Mouse (Mus musculus): ENCODE data around the gene Frmpd1. TPM values are rescaled to one million over a fixed set of nuclear protein-coding genes. Genes with fewer than 3 reads are reported as not detected.
A peak's percentile ranks its signal among the peaks of the same experiment; 100 is the strongest.

Frmpd1 gene
- total RNA-seq, 2 experiments from 2014 or later = 20.7 to 24.3 TPM

DNA sequence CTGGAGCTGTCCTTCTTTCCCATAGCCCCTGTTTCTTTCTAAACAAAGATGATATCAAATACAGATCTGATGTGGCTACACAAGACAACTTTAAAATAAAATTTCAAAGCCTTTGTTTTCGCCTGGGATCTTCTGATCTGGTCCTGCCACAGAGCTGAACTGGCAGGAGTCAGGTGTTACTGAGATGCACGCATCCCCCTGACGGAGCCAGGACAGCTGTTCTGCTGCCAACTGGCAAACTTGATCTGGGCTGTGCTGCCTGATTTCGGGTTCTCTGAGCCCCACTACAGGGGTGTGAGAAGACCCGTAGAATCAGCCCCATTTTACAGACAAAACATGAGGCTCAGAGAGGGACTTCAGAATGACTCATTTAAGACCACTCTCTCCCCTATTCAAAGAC lies 45.6 kb downstream of the Frmpd1 start:
- DNase-seq (ENCODE audit: low spot score in 2 of 2) = no peak

DNA sequence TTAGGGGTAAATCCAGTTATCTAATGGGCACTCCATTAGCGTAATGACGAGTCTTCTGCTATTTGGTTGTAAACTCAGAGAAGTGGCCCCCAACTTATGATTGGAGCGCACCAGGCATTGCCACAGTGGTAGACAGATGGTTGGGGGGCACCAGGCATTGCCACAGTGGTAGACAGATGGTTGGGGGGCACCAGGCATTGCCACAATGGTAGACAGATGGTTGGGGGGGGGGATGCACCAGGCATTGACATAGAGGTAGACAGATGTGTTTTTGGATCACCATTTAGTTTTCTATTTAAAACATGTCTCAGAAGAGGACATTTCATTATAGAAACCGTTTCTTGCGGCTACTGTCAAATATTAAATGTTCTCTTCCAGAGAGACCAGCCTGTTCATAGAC lies 53.6 kb downstream of the Frmpd1 start:
- peak in 1 of 2 experiments; percentile 43 for DNase-seq (ENCODE audit: low spot score in 2 of 2)

DNA sequence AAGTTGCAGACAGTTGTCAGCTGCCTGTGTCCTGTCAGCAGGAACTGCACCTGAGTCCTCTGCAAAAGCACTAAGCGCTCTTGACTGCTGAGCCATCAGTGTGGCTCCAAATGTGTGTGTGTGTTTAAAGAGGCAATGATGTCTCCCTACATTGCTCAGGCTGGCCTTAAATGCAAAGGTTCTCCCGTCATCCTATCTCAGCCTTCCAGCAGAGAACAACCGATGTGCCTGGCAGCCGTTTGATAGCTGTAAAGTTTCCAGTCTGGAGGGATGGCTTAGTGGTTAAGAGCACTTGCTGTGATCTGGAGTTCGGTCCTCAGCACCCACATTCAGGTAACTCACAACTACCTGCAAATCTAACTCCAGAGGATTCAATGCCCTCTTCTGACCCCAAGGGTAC lies 56.7 kb downstream of the Frmpd1 start:
- DNase-seq (ENCODE audit: low spot score in 2 of 2) = no peak

DNA sequence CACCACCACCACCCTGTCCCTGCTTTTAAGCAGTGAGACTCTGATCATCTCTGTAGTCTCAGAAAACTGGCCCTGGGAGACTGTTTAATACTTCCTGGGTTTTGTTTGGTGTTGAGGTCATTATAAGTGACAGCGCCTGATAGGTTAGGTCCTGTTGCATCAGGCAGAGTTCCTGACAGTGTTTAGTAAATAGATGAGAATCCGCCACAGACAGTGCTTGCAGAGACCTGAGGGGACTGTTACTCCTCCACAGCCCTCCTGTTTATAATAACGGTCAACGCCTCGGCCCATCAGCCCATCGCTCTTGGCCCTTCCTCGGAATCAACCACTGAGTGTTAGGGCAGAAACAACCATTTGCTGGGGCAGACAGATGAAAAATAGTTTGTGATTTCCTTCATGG lies 57.5 kb downstream of the Frmpd1 start:
- no peak for DNase-seq (ENCODE audit: low spot score in 2 of 2)

DNA sequence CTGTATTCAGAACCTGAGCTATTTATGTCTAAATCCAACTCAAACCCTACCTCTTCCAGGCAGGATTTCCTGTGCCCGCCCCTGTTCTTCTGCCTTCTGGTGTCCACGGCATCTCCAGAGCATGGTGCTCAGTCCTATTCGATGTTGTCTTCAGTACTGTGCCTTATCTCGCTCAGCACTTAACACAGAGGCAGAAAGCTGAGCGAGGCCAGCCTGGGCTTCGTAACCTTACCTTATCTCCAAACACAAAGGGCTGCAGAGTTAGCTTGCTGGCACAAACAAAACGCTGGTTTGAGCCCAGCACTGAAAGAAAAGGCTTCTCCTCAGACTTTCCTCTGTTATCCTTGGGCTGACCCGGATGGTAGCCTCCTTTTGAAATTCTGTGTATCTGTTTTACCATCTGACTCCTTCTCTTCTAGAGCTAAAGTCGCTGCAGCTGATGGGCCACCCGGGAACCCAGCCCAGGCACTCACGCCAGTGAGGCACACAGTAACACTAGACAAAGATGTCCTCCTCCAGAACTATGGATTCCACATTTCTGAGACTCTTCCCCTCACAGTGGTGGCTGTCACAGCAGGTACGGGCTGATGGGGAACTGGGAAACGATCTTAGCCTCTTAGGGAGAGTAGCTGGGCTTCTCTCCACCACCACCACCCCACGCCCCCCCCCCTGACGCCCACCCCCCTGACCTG lies 58.7 kb downstream of the Frmpd1 start:
- no peak for DNase-seq (ENCODE audit: low spot score in 2 of 2)

DNA sequence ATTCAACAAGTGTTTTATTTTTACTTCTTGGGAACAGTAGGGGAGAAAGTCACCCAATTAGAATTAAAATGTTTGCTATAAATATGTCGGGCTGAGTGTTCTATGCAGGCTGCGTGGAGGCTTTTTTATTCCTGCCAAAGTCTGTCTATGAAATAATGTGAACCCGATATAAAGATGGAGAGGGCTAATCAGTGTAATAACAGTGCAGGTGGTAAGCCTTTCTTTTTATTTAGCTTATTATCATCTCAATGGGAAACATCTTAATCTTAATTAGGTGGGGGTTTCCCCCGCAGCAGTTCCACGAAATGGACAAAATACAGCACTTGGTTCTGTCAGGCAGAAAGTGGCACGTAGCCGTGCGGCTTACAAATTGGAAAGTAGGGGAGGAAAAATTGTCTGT lies 66.6 kb downstream of the Frmpd1 start:
- DNase-seq (ENCODE audit: low spot score in 2 of 2) = no peak

DNA sequence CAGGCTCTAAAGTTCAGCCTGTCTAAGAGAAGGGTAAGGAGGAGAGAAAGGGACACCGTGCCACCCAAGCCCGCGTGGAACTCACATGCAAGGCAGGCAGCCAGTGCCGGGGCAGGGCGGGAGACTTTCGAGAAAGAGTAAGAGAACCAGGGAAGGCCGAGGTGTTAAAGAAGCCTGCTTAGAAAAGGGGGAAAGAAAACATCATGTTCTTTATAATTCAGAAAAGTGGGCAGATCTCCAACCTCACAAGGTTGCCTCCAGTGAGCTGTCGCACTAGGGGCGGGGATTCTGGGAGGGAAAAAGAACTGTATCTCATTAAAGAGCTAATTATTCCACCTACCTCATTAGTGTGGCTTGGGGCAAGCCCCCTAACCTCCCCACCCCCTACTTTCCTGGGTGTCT lies 68.2 kb downstream of the Frmpd1 start:
- DNase-seq (ENCODE audit: low spot score in 2 of 2) = peak in 1 of 2 experiments; percentile 58

DNA sequence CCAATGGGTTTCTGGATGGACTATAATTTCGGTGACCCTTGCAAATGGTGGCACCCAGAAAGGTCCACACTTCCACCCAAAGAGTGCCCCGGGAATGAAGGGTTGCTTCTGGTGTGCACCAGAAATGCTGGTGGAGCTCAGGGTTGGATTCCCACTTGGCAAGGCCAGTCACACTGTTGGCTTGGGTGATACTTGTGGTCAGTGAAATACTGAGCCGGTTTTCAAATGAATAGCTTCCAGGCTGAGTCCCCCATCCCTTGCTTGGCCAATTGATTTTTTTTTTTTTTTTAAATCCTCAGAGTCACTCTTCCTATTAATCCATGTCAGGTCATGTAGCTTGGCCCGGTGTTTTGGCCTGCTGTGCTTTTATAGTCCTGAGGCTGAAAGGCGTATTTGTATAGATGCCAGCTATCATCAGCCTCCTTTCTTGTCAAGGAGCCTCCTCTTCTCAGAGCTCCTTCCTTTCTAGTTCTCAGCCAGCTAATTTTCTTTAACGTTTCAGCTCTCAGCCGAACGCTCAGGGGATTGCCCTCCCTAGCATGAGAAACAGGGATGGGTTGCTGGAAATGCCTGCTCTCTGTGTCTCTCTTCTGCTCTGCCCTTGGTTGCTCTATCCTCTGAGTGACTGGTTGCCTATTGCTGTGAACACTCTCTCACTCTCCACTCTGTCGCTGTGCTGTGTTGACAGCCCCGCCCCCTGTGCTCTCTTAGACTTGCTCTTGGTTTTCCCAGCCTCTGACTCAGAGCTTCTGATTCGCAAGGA lies 69.3 kb downstream of the Frmpd1 start:
- peak in 1 of 2 experiments; percentile 62 for DNase-seq (ENCODE audit: low spot score in 2 of 2)

DNA sequence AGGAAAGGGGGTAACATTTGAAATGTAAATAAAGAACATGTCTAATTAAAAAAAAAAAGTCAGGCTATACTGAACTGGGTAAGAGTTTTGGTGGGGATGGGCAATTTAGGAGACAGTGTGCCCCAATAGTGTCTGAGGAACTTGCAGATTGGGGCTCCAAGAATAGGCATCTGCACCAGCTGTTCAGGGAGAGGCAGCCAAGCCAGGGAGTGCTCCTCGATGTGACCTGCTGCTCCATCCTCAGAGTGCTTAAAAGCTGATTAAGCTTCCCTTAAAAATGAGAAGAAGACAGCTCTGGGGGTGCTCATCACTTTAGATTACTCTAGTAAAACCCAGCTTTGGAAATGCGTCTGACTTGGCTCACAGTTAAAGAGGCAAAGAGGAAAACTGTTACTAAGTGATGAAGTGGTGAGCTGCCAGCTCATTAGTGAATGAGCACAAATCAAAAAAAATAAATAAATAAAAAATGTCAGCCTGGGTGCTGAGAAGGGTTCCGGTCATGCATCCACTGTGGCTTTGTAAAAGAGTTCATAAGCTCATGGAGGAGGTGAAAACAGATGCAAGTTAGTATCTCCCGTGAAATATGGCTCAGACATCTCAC lies 74.7 kb downstream of the Frmpd1 start:
- DNase-seq (ENCODE audit: low spot score in 2 of 2) = peak in 1 of 2 experiments; percentile 61

DNA sequence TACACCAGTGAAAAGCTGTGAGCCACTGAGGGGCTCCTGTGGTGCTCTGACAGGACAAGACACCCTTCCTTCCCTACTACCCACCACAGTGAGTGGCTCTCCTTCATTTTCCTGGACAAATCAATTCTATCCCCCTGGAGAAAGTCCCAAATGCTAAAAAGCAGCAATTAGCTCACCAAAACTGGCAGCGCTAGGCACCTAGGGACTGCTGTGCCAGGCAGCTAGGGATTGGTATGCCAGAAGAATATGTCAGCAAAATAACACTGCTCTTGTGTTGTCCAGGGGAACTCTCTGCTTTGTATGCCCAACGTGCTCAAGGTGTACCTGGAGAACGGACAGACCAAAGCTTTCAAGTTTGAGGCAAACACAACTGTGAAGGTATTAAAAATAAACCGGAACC lies 76.9 kb downstream of the Frmpd1 start:
- peak in 1 of 2 experiments; percentile 58 for DNase-seq (ENCODE audit: low spot score in 2 of 2)

DNA sequence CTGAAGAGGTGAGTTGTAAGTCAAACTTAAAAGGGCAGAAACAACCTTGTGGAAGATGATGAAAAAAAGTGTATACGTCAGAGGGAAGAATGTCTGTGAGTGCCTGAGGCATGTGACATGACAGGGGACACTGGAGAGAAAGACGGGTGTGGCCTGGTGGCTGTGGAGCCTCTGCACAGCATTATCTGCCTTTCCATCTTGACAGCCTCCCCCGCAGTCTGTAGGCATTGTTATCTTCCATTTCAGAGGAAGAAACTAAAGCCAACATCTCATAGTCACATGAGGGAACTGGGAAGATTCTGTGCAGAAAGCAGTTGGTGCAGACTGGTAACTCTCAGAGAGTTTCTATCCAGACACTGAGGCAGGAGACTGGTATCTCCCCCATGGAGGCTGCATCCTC lies 83.2 kb downstream of the Frmpd1 start:
- no peak for DNase-seq (ENCODE audit: low spot score in 2 of 2)

DNA sequence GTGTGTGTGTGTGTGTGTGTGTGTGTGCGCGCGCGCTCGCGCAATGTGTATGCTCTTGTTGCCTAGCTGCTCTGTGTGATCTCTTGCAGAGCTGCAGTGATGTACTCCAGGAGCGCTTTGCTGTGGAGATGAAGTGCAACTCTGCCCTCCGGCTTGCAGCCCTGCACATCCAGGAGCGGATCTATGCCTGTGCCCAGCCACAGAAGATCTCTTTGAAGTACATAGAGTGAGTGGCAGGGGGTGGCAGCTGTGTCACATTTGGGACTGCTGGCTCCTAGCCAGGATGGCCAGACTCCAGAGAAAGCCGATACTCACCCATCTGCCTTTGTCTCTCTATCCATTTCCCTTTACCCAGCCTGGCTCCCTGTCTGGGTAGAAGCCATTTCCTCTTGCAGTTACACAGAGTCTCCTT lies 86.4 kb downstream of the Frmpd1 start:
- DNase-seq (ENCODE audit: low spot score in 2 of 2) = peak; percentile 85 to 89

DNA sequence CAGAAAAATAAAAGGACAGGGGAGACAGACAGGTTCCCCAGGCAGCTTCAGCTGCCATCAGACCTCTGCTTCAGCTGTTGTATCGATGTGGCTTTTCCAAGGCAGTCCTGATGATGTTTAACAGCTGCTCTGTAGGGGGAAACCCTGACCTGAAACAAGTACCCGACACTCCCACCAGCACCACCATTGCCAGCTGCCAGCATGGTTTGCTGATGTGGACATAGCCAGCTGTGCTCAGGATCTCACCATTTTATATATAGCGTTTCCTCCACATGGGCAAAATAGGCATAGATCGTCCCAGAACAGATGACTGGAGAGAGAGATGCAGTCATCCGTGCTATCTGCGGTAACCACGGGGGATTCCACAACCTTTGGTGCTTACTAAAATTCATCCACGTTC lies 91.1 kb downstream of the Frmpd1 start:
- no peak for DNase-seq (ENCODE audit: low spot score in 2 of 2)

DNA sequence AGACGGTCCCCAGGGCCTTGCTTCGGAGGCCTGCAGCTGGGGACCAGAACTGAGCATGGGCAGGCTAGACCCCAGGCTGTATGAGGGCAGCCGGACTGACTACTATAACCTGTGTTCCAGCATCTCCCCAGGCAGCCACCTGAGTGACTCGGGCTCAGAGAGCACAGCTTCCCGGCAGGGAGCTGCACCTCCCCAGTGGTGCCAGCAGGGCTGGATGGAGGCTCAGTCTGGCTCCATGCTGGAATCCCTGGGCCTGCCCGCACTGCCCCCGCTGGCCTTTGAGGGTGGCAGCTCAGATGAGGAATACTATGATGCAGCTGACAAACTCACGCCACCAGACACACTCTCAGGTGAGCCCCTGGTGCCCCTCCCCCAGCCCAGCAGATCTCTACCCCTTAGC lies 94.6 kb downstream of the Frmpd1 start:
- no peak for DNase-seq (ENCODE audit: low spot score in 2 of 2)

DNA sequence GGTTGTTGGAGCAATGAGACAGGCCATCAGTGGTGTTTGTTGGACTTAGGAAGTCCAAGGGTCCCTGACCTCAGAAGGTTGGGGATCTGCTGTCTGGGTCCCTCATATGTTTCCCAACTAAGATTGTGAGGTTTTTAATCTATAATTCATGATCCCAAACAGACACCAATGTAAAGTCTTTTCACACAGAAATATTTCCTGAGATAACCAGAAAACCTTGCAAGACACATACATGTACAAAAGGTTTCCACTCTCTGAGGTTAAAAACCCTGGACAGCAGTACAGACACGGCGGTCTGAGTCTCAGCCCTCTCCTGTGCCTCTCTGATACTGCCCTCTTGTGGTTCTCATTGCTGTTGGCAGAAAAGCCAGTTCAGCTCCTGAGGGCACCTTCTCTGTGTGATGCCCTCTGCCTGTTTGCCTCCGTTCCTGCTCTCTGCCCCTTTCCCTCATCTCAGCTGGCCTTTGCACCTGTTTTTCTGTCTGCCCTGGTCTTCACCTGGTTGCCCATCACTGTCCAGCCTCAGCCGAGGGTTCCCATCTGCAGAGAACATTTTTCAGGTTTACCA lies 95.4 kb downstream of the Frmpd1 start:
- peak; percentile 61 to 71 for DNase-seq (ENCODE audit: low spot score in 2 of 2)

DNA sequence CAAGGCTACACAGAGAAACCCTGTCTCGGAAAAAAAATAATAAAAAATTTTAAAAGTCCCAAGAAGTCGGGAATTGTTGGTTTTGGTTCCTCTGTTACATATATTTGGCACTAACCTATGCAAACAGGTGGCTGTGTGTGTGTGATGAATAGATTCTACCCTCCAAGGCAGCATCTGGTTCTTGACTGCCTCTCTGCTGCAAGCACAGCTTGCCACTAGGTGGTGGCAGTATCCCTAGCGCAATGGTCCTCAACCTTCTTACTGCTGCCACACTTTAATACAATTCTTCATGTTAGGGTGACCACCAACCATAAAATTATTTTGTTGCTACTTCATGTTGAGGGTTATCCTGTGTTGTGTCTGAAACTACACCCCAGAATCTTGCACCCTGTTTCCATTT lies 101.6 kb downstream of the Frmpd1 start:
- no peak for DNase-seq (ENCODE audit: low spot score in 2 of 2)

DNA sequence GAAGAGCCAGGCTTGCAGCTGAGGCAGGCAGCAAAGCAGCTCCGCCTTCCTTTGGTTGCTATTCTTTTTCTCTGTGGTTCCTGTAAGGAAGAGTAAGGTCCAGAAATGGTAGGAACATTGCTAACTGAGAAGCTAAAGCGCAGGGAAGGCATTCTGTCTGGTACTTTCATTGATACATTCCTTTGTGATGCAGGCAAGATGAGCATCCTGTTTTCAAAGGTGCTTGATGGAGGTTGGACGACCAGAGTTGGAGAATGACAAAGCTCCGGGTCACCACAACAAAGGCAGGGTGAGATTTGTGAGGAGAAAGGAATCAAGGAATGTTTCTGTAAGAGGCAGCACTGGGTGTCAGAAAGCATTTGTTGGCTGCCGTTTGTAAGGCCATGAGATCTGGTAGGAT lies 103.2 kb downstream of the Frmpd1 start:
- no peak for DNase-seq (ENCODE audit: low spot score in 2 of 2)

DNA sequence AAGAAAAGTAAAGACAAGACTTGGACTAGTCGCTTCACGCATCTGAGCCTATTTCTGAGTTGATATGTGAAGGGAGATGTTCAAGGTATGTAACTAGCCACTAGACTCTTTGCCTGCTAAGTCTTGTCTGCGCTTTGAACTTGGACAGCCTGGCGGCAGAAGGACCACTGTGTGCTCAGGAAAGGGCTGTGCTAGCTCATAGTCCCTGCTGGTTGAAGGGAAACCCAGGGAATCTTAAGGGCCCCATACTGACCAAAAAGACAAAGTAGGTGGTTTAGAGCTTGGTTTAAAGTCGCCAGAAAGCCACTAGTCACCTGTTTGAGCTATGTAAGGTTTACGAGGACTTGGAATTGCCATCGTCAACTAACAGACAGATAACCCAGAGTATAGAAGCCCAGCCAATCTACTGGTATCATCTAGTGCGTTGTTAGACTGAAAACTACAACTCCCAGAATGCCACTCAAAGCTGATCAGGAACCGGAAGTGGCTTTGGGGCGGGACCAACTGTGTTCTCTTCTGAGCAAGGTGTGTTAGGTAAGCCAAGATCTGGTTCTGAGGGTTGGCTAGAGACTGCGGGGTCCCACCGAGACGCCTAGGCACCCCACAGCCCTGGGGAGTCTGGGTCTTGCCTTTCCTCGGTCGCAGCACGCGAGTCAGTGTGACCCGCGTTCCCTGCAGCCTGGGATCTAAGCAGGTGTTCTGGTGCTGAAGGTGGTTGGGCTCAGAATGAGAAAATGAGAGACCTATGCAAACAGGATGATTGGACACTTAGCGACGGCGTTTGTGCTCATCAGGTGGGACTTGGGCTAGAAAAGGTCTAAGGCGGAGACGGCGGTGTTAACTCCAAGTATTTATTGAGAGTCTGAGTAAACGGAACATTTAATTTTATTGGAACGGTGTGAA lies 112.2 kb downstream of the Frmpd1 start, which contains the start of gene Trmt10b:
TSS of gene Trmt10b (plus strand) at position 466 of the 903 bp plus-strand sequence.
- DNase-seq (ENCODE audit: low spot score in 2 of 2) = peak; percentile 51 to 82

DNA sequence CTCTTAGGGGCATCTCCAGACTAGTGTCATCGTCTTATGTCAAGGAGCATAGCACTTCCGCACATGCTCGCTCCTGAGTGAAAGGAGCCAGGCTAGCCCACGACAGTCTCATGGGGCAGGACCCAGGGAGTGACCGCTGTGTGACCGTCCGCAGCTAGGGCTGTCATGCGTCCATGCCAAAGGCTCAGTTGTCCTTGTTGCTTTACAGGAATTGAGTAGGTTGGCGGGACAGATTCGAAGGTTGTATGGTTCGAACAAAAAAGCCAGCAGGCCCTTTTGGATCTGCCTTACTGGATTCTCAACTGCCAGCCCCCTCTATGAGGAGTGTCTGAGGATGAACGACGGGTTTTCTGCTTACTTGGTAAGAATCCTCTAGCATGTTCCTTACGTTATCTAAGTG lies 120.9 kb downstream of the Frmpd1 start:
- DNase-seq (ENCODE audit: low spot score in 2 of 2) = no peak

DNA sequence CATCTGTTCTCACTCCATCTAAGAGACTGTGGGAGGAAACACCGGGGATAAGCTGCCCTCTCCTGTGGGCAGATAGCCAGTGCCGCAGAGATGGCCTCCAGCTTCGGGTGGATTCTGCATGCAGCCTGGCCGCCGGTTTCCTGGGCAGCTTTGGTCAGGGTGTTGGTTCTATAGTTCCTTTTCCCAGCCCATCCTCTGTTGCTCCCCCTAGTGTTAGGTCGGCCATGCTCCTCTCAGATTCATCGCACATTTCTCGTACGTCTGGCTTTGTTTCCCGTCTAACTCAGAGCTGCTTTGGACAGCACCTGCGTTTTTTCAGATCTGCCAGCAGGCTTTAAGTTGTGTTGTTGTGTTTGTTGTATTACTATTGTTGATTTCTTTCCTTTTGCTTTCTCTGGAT lies 123.4 kb downstream of the Frmpd1 start:
- no peak for DNase-seq (ENCODE audit: low spot score in 2 of 2)

DNA sequence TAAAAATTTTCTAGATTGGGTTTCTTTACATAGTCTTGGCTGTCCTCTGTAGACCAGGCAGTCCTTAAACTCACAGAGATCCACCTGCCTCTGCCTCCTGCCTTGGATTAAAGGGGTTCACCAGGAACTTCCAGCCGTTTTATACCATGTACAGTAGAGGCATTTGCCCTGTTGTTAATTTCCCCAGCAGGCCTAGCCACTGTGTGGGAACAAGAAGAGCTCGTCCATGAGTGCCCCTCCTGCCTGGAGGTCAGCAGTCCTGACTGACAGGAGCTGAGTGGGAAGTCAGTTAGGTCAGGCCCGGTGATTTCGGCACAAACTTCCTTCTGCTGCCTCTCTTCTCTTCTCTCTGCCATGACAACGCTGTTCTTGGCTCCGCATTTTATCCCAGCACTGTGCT lies 123.9 kb downstream of the Frmpd1 start:
- no peak for DNase-seq (ENCODE audit: low spot score in 2 of 2)
